Mouse (Mus musculus) cerebellum, adult 2 months (tissue): Measurements from ENCODE around the gene Ak7.

Experiments used
- CTCF ChIP-seq: fragments of 200-500 bp; IDR thresholded peaks from 2 replicates; pipeline ENCODE4 v1.5.1; 2011; ENCODE audit warnings: low read depth, mild to moderate bottlenecking, control low read depth, low read length, moderate library complexity, borderline replicate concordance; ENCODE audit not compliant: insufficient read depth
- POLR2A ChIP-seq: fragments of 200-500 bp; IDR thresholded peaks from 2 replicates; pipeline ENCODE4 v1.6.1; 2011; ENCODE audit warnings: low read length, control low read depth, borderline replicate concordance; ENCODE audit not compliant: insufficient read depth

GRCm38 (mm10) chr12:105738316-105739096 is 32.7 kb downstream of the Ak7 start:
- TF ChIP-seq POLR2A: no peak
- no peak for TF ChIP-seq CTCF
